18 mouse cellular contexts compared by ENCODE assay signal in genomic region chr7:114088918-114089317, GRCm38 (mm10). TPM values are rescaled to one million over a fixed set of nuclear protein-coding genes. Genes with fewer than 3 reads are reported as not detected.
DNase-seq lines count a peak whose midpoint lies in the region; ATAC-seq and TF ChIP-seq lines count a peak whose summit lies in the region.
"Had no signal": no experiment of that assay in that cellular context is flagged by ENCODE, and none has a peak within 500 bp of the region (broad histone marks: within the 10 kb centered on the region; RNA-seq: fewer than 3 reads in every experiment).

No protein-coding gene starts in this region.

- no peak overlapping the region for H3K9ac ChIP-seq in heart, embryonic 12.5 days
- no peak overlapping the region for H3K9ac ChIP-seq in heart, adult 2 months (ENCODE audit: low read depth, low read length)
- H3K9ac ChIP-seq in intestine, embryonic 14.5 days (ENCODE audit: low read length): no peak overlapping the region
- H3K9ac ChIP-seq in intestine, postnatal 0 days (ENCODE audit: low read depth, low read length): no peak overlapping the region
- no peak overlapping the region for H3K9ac ChIP-seq in stomach, postnatal 0 days (ENCODE audit: low read length)
- H3K9ac ChIP-seq: embryonic facial prominence, embryonic 12.5 days; forebrain, embryonic 15.5 days; hindbrain, embryonic 12.5 days had no signal

- DNase-seq in heart, adult 2 months: no peak
- no peak for DNase-seq in intestine, embryonic 14.5 days (ENCODE audit: low spot score)
- no peak for DNase-seq in stomach, postnatal 0 days (ENCODE audit: low spot score)
- no peak for DNase-seq in embryo, embryonic 10.5 days (ENCODE audit: low spot score)
- DNase-seq in retina, postnatal 1 day: no peak
- DNase-seq: adrenal gland, adult 8-10 months; adrenal gland, postnatal 36 days; cerebellum, adult 11 months; cerebellum, adult 8-10 months; cerebellum, postnatal 14 days; gastrocnemius, postnatal 10 days; heart, postnatal 4 days had no signal

- TF ChIP-seq CTCF in heart, adult 2 months (IDR thresholded peaks at IDR 0.05): no peak
- no peak for TF ChIP-seq CTCF in intestine, postnatal 0 days (IDR thresholded peaks at IDR 0.05; ENCODE audit: low read depth)
- TF ChIP-seq CTCF in stomach, postnatal 0 days (IDR thresholded peaks at IDR 0.05; ENCODE audit: low read depth): no peak

- peaks cover 66% of the 10 kb centered on the region for H3K4me1 ChIP-seq in heart, embryonic 12.5 days (replicated peaks)
- peaks cover 7% of the 10 kb centered on the region for H3K4me1 ChIP-seq in heart, adult 2 months (ENCODE audit: control insufficient read depth, insufficient read depth, low read length)
- H3K4me1 ChIP-seq in intestine, embryonic 14.5 days (replicated peaks; ENCODE audit: control insufficient read depth, insufficient read depth, low read length): peaks cover 19% of the 10 kb centered on the region; the same call in 1 of the 2 replicates
- H3K4me1 ChIP-seq in intestine, postnatal 0 days (replicated peaks; ENCODE audit: control insufficient read depth, insufficient read depth, low read length): 0 out of 2 replicates have a peak, but pooled peaks cover 11% of the 10 kb centered on the region
- H3K4me1 ChIP-seq in stomach, postnatal 0 days (replicated peaks; ENCODE audit: control insufficient read depth, insufficient read depth): peaks cover 8% of the 10 kb centered on the region; the same call in 1 of the 2 replicates

- no peaks in the 10 kb centered on the region for H3K27me3 ChIP-seq in heart, embryonic 12.5 days (replicated peaks)
- no peaks in the 10 kb centered on the region for H3K27me3 ChIP-seq in heart, adult 2 months (ENCODE audit: control insufficient read depth, insufficient read depth, low read length)
- H3K27me3 ChIP-seq in intestine, embryonic 14.5 days (replicated peaks; ENCODE audit: control insufficient read depth, insufficient read depth, low read length): no peaks in the 10 kb centered on the region
- H3K27me3 ChIP-seq in intestine, postnatal 0 days (replicated peaks; ENCODE audit: control insufficient read depth, insufficient read depth, low read length): no peaks in the 10 kb centered on the region
- no peaks in the 10 kb centered on the region for H3K27me3 ChIP-seq in stomach, postnatal 0 days (ENCODE audit: control insufficient read depth, insufficient read depth, low read length)
- H3K27me3 ChIP-seq: embryonic facial prominence, embryonic 12.5 days; forebrain, embryonic 15.5 days; hindbrain, embryonic 12.5 days had no signal

- no peak overlapping the region for H3K4me3 ChIP-seq in heart, embryonic 12.5 days
- no peak overlapping the region for H3K4me3 ChIP-seq in heart, adult 2 months
- H3K4me3 ChIP-seq in intestine, embryonic 14.5 days (ENCODE audit: low read depth, low read length): no peak overlapping the region
- no peak overlapping the region for H3K4me3 ChIP-seq in intestine, postnatal 0 days (ENCODE audit: low read depth, low read length)
- H3K4me3 ChIP-seq in stomach, postnatal 0 days (ENCODE audit: low read depth, low read length): no peak overlapping the region
- H3K4me3 ChIP-seq: embryonic facial prominence, embryonic 12.5 days; forebrain, embryonic 15.5 days; hindbrain, embryonic 12.5 days had no signal

- no peaks in the 10 kb centered on the region for H3K9me3 ChIP-seq in heart, embryonic 12.5 days (replicated peaks)
- H3K9me3 ChIP-seq in intestine, embryonic 14.5 days (ENCODE audit: control insufficient read depth, low read length): no peaks in the 10 kb centered on the region
- no peaks in the 10 kb centered on the region for H3K9me3 ChIP-seq in intestine, postnatal 0 days (ENCODE audit: control insufficient read depth)
- H3K9me3 ChIP-seq in stomach, postnatal 0 days (ENCODE audit: control insufficient read depth, low read length): no peaks in the 10 kb centered on the region
- H3K9me3 ChIP-seq: embryonic facial prominence, embryonic 12.5 days; forebrain, embryonic 15.5 days; hindbrain, embryonic 12.5 days had no signal

- no peaks in the 10 kb centered on the region for H3K36me3 ChIP-seq in heart, embryonic 12.5 days
- no peaks in the 10 kb centered on the region for H3K36me3 ChIP-seq in heart, adult 2 months (ENCODE audit: control insufficient read depth, insufficient read depth, low read length)
- no peaks in the 10 kb centered on the region for H3K36me3 ChIP-seq in intestine, embryonic 14.5 days (ENCODE audit: control insufficient read depth, insufficient read depth, low read length)
- H3K36me3 ChIP-seq in intestine, postnatal 0 days (ENCODE audit: control insufficient read depth, insufficient read depth): no peaks in the 10 kb centered on the region
- H3K36me3 ChIP-seq in stomach, postnatal 0 days (ENCODE audit: control insufficient read depth, insufficient read depth, low read length): no peaks in the 10 kb centered on the region
- H3K36me3 ChIP-seq: embryonic facial prominence, embryonic 12.5 days; forebrain, embryonic 15.5 days; hindbrain, embryonic 12.5 days had no signal

- no peak for TF ChIP-seq EP300 in heart, adult 2 months (IDR thresholded peaks at IDR 0.05; ENCODE audit: insufficient read depth, low read depth, low read length)
- TF ChIP-seq EP300 in stomach, postnatal 0 days (optimal IDR thresholded peaks at IDR 0.05): no peak

- no peak for TF ChIP-seq POLR2A in heart, adult 2 months (IDR thresholded peaks at IDR 0.05; ENCODE audit: insufficient read depth, low read depth, low read length)

- WGBS in heart, embryonic 12.5 days: 38% methylated on average over 5 of the region's 5 CpGs
- WGBS in heart, adult 2 months: 63% methylated on average over 5 of the region's 5 CpGs
- WGBS in intestine, embryonic 14.5 days: 59% methylated on average over 5 of the region's 5 CpGs
- 32% methylated on average over 5 of the region's 5 CpGs for WGBS in intestine, postnatal 0 days
- WGBS in stomach, postnatal 0 days: 54% methylated on average over 5 of the region's 5 CpGs

- intact Hi-C loops in heart, adult 2 months (cut with DNase I): no loop called here

- H3K4me2 ChIP-seq in heart, embryonic 12.5 days: peak overlapping the region; percentile 10; the same call in 1 of the 2 replicates
- 0 out of 2 replicates have a peak overlapping the region, but pooled peaks have one; percentile 6 for H3K4me2 ChIP-seq in intestine, embryonic 14.5 days (ENCODE audit: low read length)
- peak overlapping the region; percentile 48 for H3K4me2 ChIP-seq in intestine, postnatal 0 days (replicated peaks; ENCODE audit: low read depth)
- no peak overlapping the region for H3K4me2 ChIP-seq in stomach, postnatal 0 days (replicated peaks; ENCODE audit: low read depth)
- H3K4me2 ChIP-seq: embryonic facial prominence, embryonic 12.5 days; forebrain, embryonic 15.5 days; hindbrain, embryonic 12.5 days had no signal

- peaks cover 5% of the 10 kb centered on the region; the same call in 1 of the 2 replicates for H3K79me2 ChIP-seq in heart, adult 2 months (replicated peaks; ENCODE audit: control insufficient read depth, insufficient read depth, low read length)

- ATAC-seq in heart, embryonic 12.5 days (ENCODE audit: insufficient number of reproducible peaks, low FRiP score): no peak
- ATAC-seq in intestine, embryonic 14.5 days (replicated peaks; ENCODE audit: low FRiP score, low TSS enrichment, low read depth): no peak; the same call in 1 of the 2 replicates
- peak; percentile 88 for ATAC-seq in intestine, postnatal 0 days
- ATAC-seq in stomach, postnatal 0 days (ENCODE audit: low FRiP score, low TSS enrichment): peak; percentile 68; the same call in 1 of the 2 replicates
- ATAC-seq: forebrain, embryonic 15.5 days; hindbrain, embryonic 16.5 days had no signal

- no peak overlapping the region; the same call in 1 of the 2 replicates for H3K27ac ChIP-seq in heart, embryonic 12.5 days (ENCODE audit: poor library complexity, severe bottlenecking)
- no peak overlapping the region for H3K27ac ChIP-seq in heart, adult 2 months
- H3K27ac ChIP-seq in intestine, embryonic 14.5 days (ENCODE audit: low read depth): 0 out of 2 replicates have a peak overlapping the region, but pooled peaks have one; percentile 16
- H3K27ac ChIP-seq in intestine, postnatal 0 days (ENCODE audit: low read depth, low read length): peak overlapping the region; percentile 79
- H3K27ac ChIP-seq in stomach, postnatal 0 days (replicated peaks): no peak overlapping the region
- H3K27ac ChIP-seq: embryonic facial prominence, embryonic 12.5 days; forebrain, embryonic 15.5 days; hindbrain, embryonic 12.5 days had no signal

RNA-seq across cellular contexts. Expression of gene Rras2, which starts 28.7 kb away (rescaled TPM):
- polyA plus RNA-seq in heart, embryonic 12.5 days (2016; fragmentation: Nextera tagmentation; extraction: Ambion mirVana): 61.6 and 65.6 TPM in 2 replicates
- 10 to 100 TPM; 48.5 to 52.0 TPM for total RNA-seq in heart, adult 2 months (2021)
- polyA plus RNA-seq in heart, adult 2 months (2012; rRNA removed): 17.5 and 29.8 TPM in 2 replicates
- polyA plus RNA-seq in intestine, embryonic 14.5 days (2014; fragmentation: Nextera tagmentation; extraction: Ambion mirVana): 31.1 and 31.9 TPM in 2 replicates
- 24.3 and 24.5 TPM in 2 replicates for polyA plus RNA-seq in intestine, postnatal 0 days (2015; fragmentation: Nextera tagmentation; extraction: Ambion mirVana)
- polyA plus RNA-seq in stomach, postnatal 0 days (2015; fragmentation: Nextera tagmentation; extraction: Ambion mirVana): 26.2 and 26.4 TPM in 2 replicates

Comparison
In these comparisons a context has a peak if more than half of its experiments do, and no peak if none do; other contexts are left out.
1. ATAC-seq: peak in intestine, postnatal 0 days (single experiment) and stomach, postnatal 0 days (single experiment); none in heart, embryonic 12.5 days (single experiment) and intestine, embryonic 14.5 days (single experiment).
2. H3K27ac ChIP-seq: peak in intestine, embryonic 14.5 days (single experiment) and intestine, postnatal 0 days (single experiment); none in heart, embryonic 12.5 days (single experiment), heart, adult 2 months (single experiment) and stomach, postnatal 0 days (single experiment).